Mouse (Mus musculus): ENCODE measurements at regions not wholly inside any gene's neighbourhood (a gene's known extent, or its start where the extent isn't known, plus 50 kb on each side); places are given as distances from the start of the nearest gene placed in this dataset.

DNA sequence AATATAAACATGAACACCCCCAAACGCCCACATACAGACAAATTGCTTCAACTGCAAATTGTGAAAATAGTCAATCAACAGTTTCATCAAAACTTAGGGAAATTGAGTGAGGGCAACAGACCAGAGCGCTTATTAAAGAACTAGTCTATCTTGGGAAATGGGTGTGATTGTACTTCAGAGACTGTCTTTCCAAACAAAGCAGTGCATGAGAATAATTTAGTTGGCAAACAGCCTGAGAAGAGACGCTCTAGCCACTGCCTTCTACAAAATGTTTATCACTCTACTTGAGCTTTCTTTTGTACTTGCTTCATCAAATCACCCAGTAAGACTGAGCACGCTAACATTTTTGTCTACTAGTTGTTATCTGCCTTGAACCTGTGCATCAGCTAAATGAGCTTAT lies 581.0 kb downstream of the Dach1 start:
- no peak for TF ChIP-seq POLR2A (IDR thresholded peaks at IDR 0.05; ENCODE audit: extremely low read depth, insufficient read depth, low read length)
- TF ChIP-seq CTCF (IDR thresholded peaks at IDR 0.05; ENCODE audit: low read depth, low read length), result no peak

GRCm38 (mm10) chr14:97588182-97588581 lies 581.4 kb downstream of the Dach1 start:
- peak; percentile 18 for DNase-seq (ENCODE audit: extremely low read depth, low read depth, low spot score)
- no peak overlapping the region for H3K4me3 ChIP-seq (ENCODE audit: insufficient read depth, low read depth, low read length)
- H3K36me3 ChIP-seq (ENCODE audit: control insufficient read depth, insufficient read depth, low read length), result no peaks in the 10 kb centered on the region
- WGBS, result 61% methylated on average over 7 of the region's 7 CpGs
- H3K4me1 ChIP-seq (ENCODE audit: control insufficient read depth, insufficient read depth, low read length), result no peaks in the 10 kb centered on the region
- TF ChIP-seq POLR2A (IDR thresholded peaks at IDR 0.05; ENCODE audit: extremely low read depth, insufficient read depth, low read length) (no peak), CTCF (IDR thresholded peaks at IDR 0.05; ENCODE audit: low read depth, low read length) (no peak)
- no peaks in the 10 kb centered on the region for H3K27me3 ChIP-seq (ENCODE audit: control insufficient read depth, insufficient read depth, low read length)
- no peak overlapping the region for H3K27ac ChIP-seq (replicated peaks; ENCODE audit: insufficient read depth, low read depth, low read length)
- no peak overlapping the region for H3K9ac ChIP-seq (ENCODE audit: low read depth, low read length)
- no peaks in the 10 kb centered on the region for H3K79me2 ChIP-seq (ENCODE audit: control insufficient read depth, insufficient read depth, low read length)

More for the DNA sequence above, 581.0 kb downstream of the Dach1 start:
- no peak overlapping the region for H3K4me3 ChIP-seq (ENCODE audit: insufficient read depth, low read depth, low read length)
- no peaks in the 10 kb centered on the region for H3K27me3 ChIP-seq (ENCODE audit: control insufficient read depth, insufficient read depth, low read length)
- H3K4me1 ChIP-seq (ENCODE audit: control insufficient read depth, insufficient read depth, low read length), result no peaks in the 10 kb centered on the region
- no peak for DNase-seq (ENCODE audit: extremely low read depth, low read depth, low spot score)
- H3K79me2 ChIP-seq (ENCODE audit: control insufficient read depth, insufficient read depth, low read length), result no peaks in the 10 kb centered on the region
- H3K9ac ChIP-seq (ENCODE audit: low read depth, low read length), result no peak overlapping the region
- no peaks in the 10 kb centered on the region for H3K36me3 ChIP-seq (ENCODE audit: control insufficient read depth, insufficient read depth, low read length)
- H3K27ac ChIP-seq (replicated peaks; ENCODE audit: insufficient read depth, low read depth, low read length), result no peak overlapping the region
- 78% methylated on average over 4 of the region's 4 CpGs for WGBS

GRCm38 (mm10) chr14:97586962-97587361 lies 582.6 kb downstream of the Dach1 start:
- TF ChIP-seq POLR2A (IDR thresholded peaks at IDR 0.05; ENCODE audit: extremely low read depth, insufficient read depth, low read length) (no peak), CTCF (IDR thresholded peaks at IDR 0.05; ENCODE audit: low read depth, low read length) (no peak)
- no peaks in the 10 kb centered on the region for H3K27me3 ChIP-seq (ENCODE audit: control insufficient read depth, insufficient read depth, low read length)

DNA sequence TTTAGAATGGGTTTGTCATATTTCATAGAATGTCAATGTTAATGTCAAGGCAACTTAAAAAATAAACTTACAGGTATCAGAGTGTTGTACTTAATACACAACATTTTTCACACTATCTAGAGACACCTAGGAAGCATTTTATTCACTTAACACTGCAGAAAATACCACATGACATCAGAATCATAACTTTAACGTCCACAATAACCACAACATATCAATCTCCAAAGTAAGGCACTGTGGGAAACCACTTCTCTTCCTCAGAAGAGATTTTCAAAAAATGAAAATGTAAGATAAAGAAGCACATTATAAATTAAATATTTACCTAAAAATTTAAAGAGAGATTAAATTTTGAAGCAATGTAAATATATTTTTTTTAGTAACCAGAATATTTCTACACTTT lies 599.3 kb downstream of the Dach1 start:
- DNase-seq (ENCODE audit: extremely low read depth, low read depth, low spot score), result no peak
- Histone ChIP-seq H3K27me3 (ENCODE audit: control insufficient read depth, insufficient read depth, low read length) (no peaks in the 10 kb centered on the region), H3K4me1 (ENCODE audit: control insufficient read depth, insufficient read depth, low read length) (no peaks in the 10 kb centered on the region), H3K4me3 (ENCODE audit: insufficient read depth, low read depth, low read length) (no peak overlapping the region), H3K36me3 (ENCODE audit: control insufficient read depth, insufficient read depth, low read length) (no peaks in the 10 kb centered on the region), H3K27ac (replicated peaks; ENCODE audit: insufficient read depth, low read depth, low read length) (no peak overlapping the region), H3K9ac (ENCODE audit: low read depth, low read length) (no peak overlapping the region), H3K79me2 (ENCODE audit: control insufficient read depth, insufficient read depth, low read length) (no peaks in the 10 kb centered on the region)
- TF ChIP-seq CTCF (IDR thresholded peaks at IDR 0.05; ENCODE audit: low read depth, low read length), result no peak
- 54% methylated on average over 1 of the region's 1 CpGs for WGBS

More at GRCm38 (mm10) chr14:97586962-97587361, 582.6 kb downstream of the Dach1 start:
- H3K4me3 ChIP-seq (ENCODE audit: insufficient read depth, low read depth, low read length), result no peak overlapping the region
- DNase-seq (ENCODE audit: extremely low read depth, low read depth, low spot score), result no peak
- H3K36me3 ChIP-seq (ENCODE audit: control insufficient read depth, insufficient read depth, low read length), result no peaks in the 10 kb centered on the region
- H3K27ac ChIP-seq (replicated peaks; ENCODE audit: insufficient read depth, low read depth, low read length), result no peak overlapping the region
- H3K79me2 ChIP-seq (ENCODE audit: control insufficient read depth, insufficient read depth, low read length), result no peaks in the 10 kb centered on the region
- no peak overlapping the region for H3K9ac ChIP-seq (ENCODE audit: low read depth, low read length)
- WGBS, result 28% methylated on average over 4 of the region's 4 CpGs
- no peaks in the 10 kb centered on the region for H3K4me1 ChIP-seq (ENCODE audit: control insufficient read depth, insufficient read depth, low read length)

GRCm38 (mm10) chr14:97560121-97560907 lies 609.3 kb downstream of the Dach1 start:
- Histone ChIP-seq H3K27me3 (ENCODE audit: control insufficient read depth, insufficient read depth, low read length) (no peaks in the 10 kb centered on the region), H3K4me1 (ENCODE audit: control insufficient read depth, insufficient read depth, low read length) (no peaks in the 10 kb centered on the region), H3K9ac (ENCODE audit: low read depth, low read length) (no peak overlapping the region), H3K27ac (replicated peaks; ENCODE audit: insufficient read depth, low read depth, low read length) (no peak overlapping the region), H3K36me3 (ENCODE audit: control insufficient read depth, insufficient read depth, low read length) (no peaks in the 10 kb centered on the region), H3K4me3 (ENCODE audit: insufficient read depth, low read depth, low read length) (no peak overlapping the region), H3K79me2 (ENCODE audit: control insufficient read depth, insufficient read depth, low read length) (no peaks in the 10 kb centered on the region)
- 57% methylated on average over 7 of the region's 7 CpGs for WGBS
- TF ChIP-seq CTCF (IDR thresholded peaks at IDR 0.05; ENCODE audit: low read depth, low read length), result no peak
- TF ChIP-seq POLR2A (IDR thresholded peaks at IDR 0.05; ENCODE audit: extremely low read depth, insufficient read depth, low read length), result no peak
- no peak for DNase-seq (ENCODE audit: extremely low read depth, low read depth, low spot score)

DNA sequence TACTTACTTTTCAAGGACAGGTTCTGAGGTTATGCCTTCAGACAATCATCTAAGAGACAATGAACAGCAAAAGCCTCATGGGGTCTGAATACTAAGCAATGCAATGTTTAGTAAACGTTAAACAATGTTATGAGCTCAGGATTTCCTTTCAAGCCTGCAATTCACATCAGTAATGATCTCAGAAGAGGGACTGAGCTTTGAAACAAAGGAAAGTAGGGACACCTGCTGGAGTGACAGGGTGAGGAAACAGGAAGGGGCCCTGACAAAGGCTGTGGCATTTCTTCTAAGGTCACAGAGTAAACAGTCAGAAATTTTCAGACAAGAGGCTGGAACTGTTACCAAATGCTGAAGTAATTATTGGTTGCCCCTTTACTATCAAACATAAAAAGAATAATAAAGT lies 610.0 kb downstream of the Dach1 start:
- Histone ChIP-seq H3K36me3 (ENCODE audit: control insufficient read depth, insufficient read depth, low read length) (no peaks in the 10 kb centered on the region), H3K27ac (replicated peaks; ENCODE audit: insufficient read depth, low read depth, low read length) (no peak overlapping the region), H3K79me2 (ENCODE audit: control insufficient read depth, insufficient read depth, low read length) (no peaks in the 10 kb centered on the region), H3K9ac (ENCODE audit: low read depth, low read length) (no peak overlapping the region), H3K27me3 (ENCODE audit: control insufficient read depth, insufficient read depth, low read length) (no peaks in the 10 kb centered on the region), H3K4me1 (ENCODE audit: control insufficient read depth, insufficient read depth, low read length) (no peaks in the 10 kb centered on the region), H3K4me3 (ENCODE audit: insufficient read depth, low read depth, low read length) (no peak overlapping the region)
- DNase-seq (ENCODE audit: extremely low read depth, low read depth, low spot score), result no peak
- 4% methylated on average over 1 of the region's 1 CpGs for WGBS
- no peak for TF ChIP-seq CTCF (IDR thresholded peaks at IDR 0.05; ENCODE audit: low read depth, low read length)
- TF ChIP-seq POLR2A (IDR thresholded peaks at IDR 0.05; ENCODE audit: extremely low read depth, insufficient read depth, low read length), result no peak
